Mouse (Mus musculus): ENCODE results near the gene Ank3. TPM values are rescaled to one million over a fixed set of nuclear protein-coding genes. Genes with fewer than 3 reads are reported as not detected.

The Ank3 gene
- polyA plus RNA-seq, 1 experiment from 2014 or later, result 86.7 TPM

- Histone ChIP-seq H3K27ac (ENCODE audit: low read length) (peak overlapping the region; percentile 55; the same call in 1 of the 2 replicates), H3K4me2 (ENCODE audit: low read length) (0 out of 2 replicates have a peak overlapping the region, but pooled peaks have one; percentile 8), H3K4me1 (ENCODE audit: control insufficient read depth, insufficient read depth, low read length) (peaks cover 74% of the 10 kb centered on the region), H3K9ac (ENCODE audit: low read depth, low read length) (0 out of 2 replicates have a peak overlapping the region, but pooled peaks have one; percentile 30), H3K36me3 (ENCODE audit: control insufficient read depth, insufficient read depth, low read length) (no peaks in the 10 kb centered on the region), H3K9me3 (replicated peaks; ENCODE audit: control insufficient read depth, low read length, poor library complexity, severe bottlenecking) (no peaks in the 10 kb centered on the region), H3K4me3 (ENCODE audit: low read depth, low read length) (no peak overlapping the region), H3K27me3 (ENCODE audit: control insufficient read depth, insufficient read depth, low read depth, low read length) (no peaks in the 10 kb centered on the region)
- WGBS, result 20% methylated on average over 7 of the region's 7 CpGs
- no peak for ATAC-seq
Measured at GRCm38 (mm10) chr10:69573054-69573453, 174.5 kb downstream of the Ank3 start.

GRCm38 (mm10) chr10:69573746-69574145 is 175.2 kb downstream of the Ank3 start:
- Histone ChIP-seq H3K36me3 (ENCODE audit: control insufficient read depth, insufficient read depth, low read length) (no peaks in the 10 kb centered on the region), H3K27ac (ENCODE audit: low read length) (peak overlapping the region; percentile 55), H3K9ac (ENCODE audit: low read depth, low read length) (0 out of 2 replicates have a peak overlapping the region, but pooled peaks have one; percentile 30), H3K4me1 (ENCODE audit: control insufficient read depth, insufficient read depth, low read length) (peaks cover 79% of the 10 kb centered on the region), H3K4me3 (ENCODE audit: low read depth, low read length) (no peak overlapping the region), H3K9me3 (replicated peaks; ENCODE audit: control insufficient read depth, low read length, poor library complexity, severe bottlenecking) (no peaks in the 10 kb centered on the region), H3K27me3 (ENCODE audit: control insufficient read depth, insufficient read depth, low read depth, low read length) (no peaks in the 10 kb centered on the region), H3K4me2 (ENCODE audit: low read length) (peak overlapping the region; percentile 45)
- ATAC-seq, result no peak
- 9% methylated on average over 3 of the region's 3 CpGs for WGBS

DNA sequence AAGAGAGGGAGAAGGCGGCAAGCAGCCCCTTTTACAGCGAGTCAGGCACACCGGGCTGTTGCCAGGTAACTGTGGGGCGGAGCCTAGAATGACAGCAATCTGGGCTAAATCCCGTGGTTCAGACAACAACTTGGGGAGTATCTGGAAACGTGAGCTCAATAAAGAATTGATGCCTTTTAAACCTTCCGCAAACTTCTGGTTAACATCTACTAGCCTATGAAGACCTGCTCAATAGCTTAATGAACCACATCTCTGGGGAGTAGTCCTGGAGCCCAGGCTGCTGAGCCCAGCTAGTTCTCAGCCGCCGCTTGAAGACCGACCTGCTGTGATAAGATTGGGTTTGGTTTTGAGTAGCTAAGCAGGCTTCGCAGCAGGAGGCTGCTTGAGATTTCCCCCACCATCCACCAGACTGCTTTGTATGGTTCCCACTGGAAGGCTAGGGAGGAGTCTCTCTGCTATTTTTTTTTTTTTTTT is 175.7 kb downstream of the Ank3 start:
- peak overlapping the region; percentile 56; the same call in 1 of the 2 replicates for H3K27ac ChIP-seq (ENCODE audit: low read length)
- no peaks in the 10 kb centered on the region for H3K27me3 ChIP-seq (ENCODE audit: control insufficient read depth, insufficient read depth, low read depth, low read length)
- H3K4me3 ChIP-seq (ENCODE audit: low read depth, low read length), result peak overlapping the region; percentile 25; the same call in 1 of the 2 replicates
- H3K4me1 ChIP-seq (ENCODE audit: control insufficient read depth, insufficient read depth, low read length), result peaks cover 81% of the 10 kb centered on the region
- H3K4me2 ChIP-seq (ENCODE audit: low read length), result peak overlapping the region; percentile 45
- H3K9ac ChIP-seq (ENCODE audit: low read depth, low read length), result no peak overlapping the region
- ATAC-seq, result peak; percentile 36; the same call in 1 of the 2 replicates
- H3K9me3 ChIP-seq (replicated peaks; ENCODE audit: control insufficient read depth, low read length, poor library complexity, severe bottlenecking), result no peaks in the 10 kb centered on the region
- H3K36me3 ChIP-seq (ENCODE audit: control insufficient read depth, insufficient read depth, low read length), result no peaks in the 10 kb centered on the region
- under 1% methylated on average over 11 of the region's 11 CpGs for WGBS

GRCm38 (mm10) chr10:69574894-69575293 is 176.3 kb downstream of the Ank3 start:
- no peaks in the 10 kb centered on the region for H3K9me3 ChIP-seq (replicated peaks; ENCODE audit: control insufficient read depth, low read length, poor library complexity, severe bottlenecking)
- no peak overlapping the region for H3K27ac ChIP-seq (ENCODE audit: low read length)
- H3K9ac ChIP-seq (ENCODE audit: low read depth, low read length), result no peak overlapping the region
- no peak overlapping the region for H3K4me2 ChIP-seq (ENCODE audit: low read length)
- WGBS, result 18% methylated on average over 9 of the region's 9 CpGs
- ATAC-seq, result no peak
- peaks cover 77% of the 10 kb centered on the region for H3K4me1 ChIP-seq (ENCODE audit: control insufficient read depth, insufficient read depth, low read length)
- H3K36me3 ChIP-seq (ENCODE audit: control insufficient read depth, insufficient read depth, low read length), result no peaks in the 10 kb centered on the region
- H3K27me3 ChIP-seq (ENCODE audit: control insufficient read depth, insufficient read depth, low read depth, low read length), result no peaks in the 10 kb centered on the region
- no peak overlapping the region for H3K4me3 ChIP-seq (ENCODE audit: low read depth, low read length)

DNA sequence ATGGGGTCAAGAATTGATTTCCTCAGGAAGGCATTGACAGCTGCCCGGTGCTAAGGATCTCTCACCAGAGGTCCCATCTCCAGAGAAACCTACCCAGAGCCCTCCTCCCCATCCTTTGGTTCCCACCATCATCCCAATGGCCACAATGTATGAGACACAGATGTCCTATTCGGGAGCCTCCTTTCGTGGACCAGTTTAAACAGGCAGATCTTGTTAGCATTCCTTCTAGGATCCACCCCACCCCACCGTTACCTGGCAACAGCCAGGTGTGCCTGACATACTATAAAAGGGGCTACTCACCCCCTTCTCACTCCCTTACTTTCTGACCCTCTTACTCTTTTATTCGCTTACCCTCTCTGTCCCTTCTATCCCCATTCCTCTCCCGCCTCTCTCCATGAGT is 176.9 kb downstream of the Ank3 start:
- WGBS, result 53% methylated on average over 6 of the region's 6 CpGs
- ATAC-seq, result no peak
- Histone ChIP-seq H3K36me3 (ENCODE audit: control insufficient read depth, insufficient read depth, low read length) (no peaks in the 10 kb centered on the region), H3K27ac (ENCODE audit: low read length) (no peak overlapping the region; the same call in 1 of the 2 replicates), H3K9ac (ENCODE audit: low read depth, low read length) (no peak overlapping the region), H3K4me3 (ENCODE audit: low read depth, low read length) (no peak overlapping the region), H3K9me3 (replicated peaks; ENCODE audit: control insufficient read depth, low read length, poor library complexity, severe bottlenecking) (no peaks in the 10 kb centered on the region), H3K4me2 (ENCODE audit: low read length) (no peak overlapping the region), H3K4me1 (ENCODE audit: control insufficient read depth, insufficient read depth, low read length) (peaks cover 76% of the 10 kb centered on the region), H3K27me3 (ENCODE audit: control insufficient read depth, insufficient read depth, low read depth, low read length) (no peaks in the 10 kb centered on the region)

DNA sequence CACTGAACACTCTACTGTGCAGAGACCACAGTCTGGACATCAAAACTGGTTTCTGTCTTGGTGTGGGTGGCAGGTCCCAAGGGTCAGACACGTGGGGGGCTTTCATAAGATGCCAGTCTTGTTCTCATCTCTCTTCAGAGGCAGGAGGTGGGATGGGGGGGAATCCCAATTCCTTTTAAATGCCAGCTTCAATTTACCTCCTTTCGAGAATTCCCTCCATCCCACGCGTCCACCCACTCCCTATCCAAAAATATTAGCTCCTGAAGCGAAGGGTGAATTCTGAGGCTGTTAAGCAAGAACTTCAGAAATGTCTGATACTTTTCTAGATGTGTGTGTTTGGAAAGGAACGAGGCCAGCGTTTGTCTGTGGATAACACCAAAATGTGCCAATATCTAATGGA is 177.7 kb downstream of the Ank3 start:
- no peak for ATAC-seq
- no peak overlapping the region for H3K4me2 ChIP-seq (ENCODE audit: low read length)
- H3K4me1 ChIP-seq (ENCODE audit: control insufficient read depth, insufficient read depth, low read length), result peaks cover 68% of the 10 kb centered on the region
- H3K27ac ChIP-seq (ENCODE audit: low read length), result no peak overlapping the region
- H3K9ac ChIP-seq (ENCODE audit: low read depth, low read length), result no peak overlapping the region
- no peaks in the 10 kb centered on the region for H3K9me3 ChIP-seq (replicated peaks; ENCODE audit: control insufficient read depth, low read length, poor library complexity, severe bottlenecking)
- WGBS, result 86% methylated on average over 7 of the region's 7 CpGs
- no peak overlapping the region for H3K4me3 ChIP-seq (ENCODE audit: low read depth, low read length)
- H3K27me3 ChIP-seq (ENCODE audit: control insufficient read depth, insufficient read depth, low read depth, low read length), result no peaks in the 10 kb centered on the region
- H3K36me3 ChIP-seq (ENCODE audit: control insufficient read depth, insufficient read depth, low read length), result no peaks in the 10 kb centered on the region

DNA sequence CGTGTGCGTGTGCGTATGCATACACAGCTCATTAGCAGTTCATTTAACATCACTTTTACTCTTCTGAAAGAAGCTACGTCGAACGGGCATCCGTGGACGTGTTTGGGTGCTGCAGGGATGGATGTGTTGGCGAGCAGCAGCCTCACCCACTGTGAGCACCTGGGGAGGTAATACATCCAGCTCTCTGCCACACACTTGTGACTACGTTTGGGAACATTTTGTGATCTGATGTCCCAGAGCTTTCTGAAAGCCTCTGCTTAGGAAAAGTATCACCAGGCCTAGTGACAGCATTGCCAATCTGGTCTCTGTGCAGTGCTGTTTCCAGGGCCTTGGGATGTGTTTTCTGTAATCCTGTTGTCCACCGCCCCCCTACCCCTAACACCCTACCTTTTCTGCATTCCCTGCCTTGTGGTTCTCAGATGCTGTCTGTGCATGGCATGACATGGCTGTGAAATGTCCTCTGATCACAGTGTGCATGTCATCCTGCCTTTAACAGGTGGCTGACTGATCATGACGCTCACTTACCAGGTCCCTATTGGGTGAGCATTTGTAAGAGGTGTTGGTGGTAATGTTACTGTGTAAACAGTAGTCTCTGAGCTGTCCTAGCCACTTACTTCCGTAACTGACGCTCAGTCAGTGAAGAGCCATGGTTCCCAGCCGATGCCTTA is 178.6 kb downstream of the Ank3 start:
- WGBS, result 84% methylated on average over 15 of the region's 15 CpGs

DNA sequence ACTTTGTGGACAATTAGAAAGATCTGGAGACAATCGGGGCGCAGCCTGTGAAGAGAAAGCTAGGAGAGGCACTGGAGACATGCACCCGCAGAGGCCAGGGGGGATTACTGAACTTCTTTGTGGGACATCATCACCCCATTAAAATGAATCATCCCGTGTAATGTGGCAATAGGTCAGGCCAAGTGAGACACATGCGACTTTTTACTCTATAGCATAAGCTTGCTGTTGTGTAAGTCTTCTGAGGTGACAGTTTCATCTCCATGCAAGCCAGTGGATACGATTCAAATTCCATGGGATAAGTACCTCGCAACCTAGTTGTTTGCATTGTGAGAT is 179.1 kb downstream of the Ank3 start:
- Histone ChIP-seq H3K27ac (ENCODE audit: low read length) (no peak overlapping the region), H3K4me3 (ENCODE audit: low read depth, low read length) (no peak overlapping the region), H3K9me3 (replicated peaks; ENCODE audit: control insufficient read depth, low read length, poor library complexity, severe bottlenecking) (no peaks in the 10 kb centered on the region), H3K4me1 (ENCODE audit: control insufficient read depth, insufficient read depth, low read length) (peaks cover 54% of the 10 kb centered on the region), H3K36me3 (ENCODE audit: control insufficient read depth, insufficient read depth, low read length) (no peaks in the 10 kb centered on the region), H3K27me3 (ENCODE audit: control insufficient read depth, insufficient read depth, low read depth, low read length) (no peaks in the 10 kb centered on the region), H3K9ac (ENCODE audit: low read depth, low read length) (no peak overlapping the region), H3K4me2 (ENCODE audit: low read length) (no peak overlapping the region)
- no peak for ATAC-seq
- 74% methylated on average over 7 of the region's 7 CpGs for WGBS

More for the DNA sequence above, 178.6 kb downstream of the Ank3 start:
- H3K4me3 ChIP-seq (ENCODE audit: low read depth, low read length), result no peak overlapping the region
- H3K9me3 ChIP-seq (replicated peaks; ENCODE audit: control insufficient read depth, low read length, poor library complexity, severe bottlenecking), result no peaks in the 10 kb centered on the region
- no peaks in the 10 kb centered on the region for H3K27me3 ChIP-seq (ENCODE audit: control insufficient read depth, insufficient read depth, low read depth, low read length)
- H3K9ac ChIP-seq (ENCODE audit: low read depth, low read length), result no peak overlapping the region
- no peak overlapping the region for H3K4me2 ChIP-seq (ENCODE audit: low read length)
- H3K4me1 ChIP-seq (ENCODE audit: control insufficient read depth, insufficient read depth, low read length), result peaks cover 59% of the 10 kb centered on the region
- no peak for ATAC-seq
- no peak overlapping the region for H3K27ac ChIP-seq (ENCODE audit: low read length)
- no peaks in the 10 kb centered on the region for H3K36me3 ChIP-seq (ENCODE audit: control insufficient read depth, insufficient read depth, low read length)

GRCm38 (mm10) chr10:69579585-69579984 is 181.0 kb downstream of the Ank3 start:
- no peak overlapping the region for H3K9ac ChIP-seq (ENCODE audit: low read depth, low read length)
- no peaks in the 10 kb centered on the region for H3K9me3 ChIP-seq (replicated peaks; ENCODE audit: control insufficient read depth, low read length, poor library complexity, severe bottlenecking)
- peaks cover 43% of the 10 kb centered on the region for H3K4me1 ChIP-seq (ENCODE audit: control insufficient read depth, insufficient read depth, low read length)
- no peak overlapping the region for H3K4me3 ChIP-seq (ENCODE audit: low read depth, low read length)
- H3K27me3 ChIP-seq (ENCODE audit: control insufficient read depth, insufficient read depth, low read depth, low read length), result no peaks in the 10 kb centered on the region
- 55% methylated on average over 12 of the region's 12 CpGs for WGBS
- H3K36me3 ChIP-seq (ENCODE audit: control insufficient read depth, insufficient read depth, low read length), result no peaks in the 10 kb centered on the region
- ATAC-seq, result no peak
- H3K4me2 ChIP-seq (ENCODE audit: low read length), result no peak overlapping the region
- H3K27ac ChIP-seq (ENCODE audit: low read length), result no peak overlapping the region
